Mouse (Mus musculus) forebrain, embryonic 10.5 days (tissue): ENCODE measurements at regions not wholly inside any gene's neighbourhood (a gene's known extent, or its start where the extent isn't known, plus 50 kb on each side); places are given as distances from the start of the nearest gene placed in this dataset.
"Not testable (repeated sequence)": the region's sequence is repeated elsewhere in the genome, so short reads cannot be mapped to it uniquely, and the experiment has no call there.

ENCODE experiments used
- DNase-seq: peaks from one replicate; pipeline ENCODE4 v3.0.0-alpha.2; 2017; ENCODE audit warnings: low spot score; ENCODE audit errors: extremely low spot score
- H3K27ac ChIP-seq: fragments of 300-500 bp; sonication (generic); 2 replicates; pipeline ENCODE4 v1.5.1; 2016; ENCODE audit warnings: mild to moderate bottlenecking
- H3K27me3 ChIP-seq: fragments of 300-500 bp; sonication (generic); 2 replicates; pipeline ENCODE4 v1.6.1; 2016; ENCODE audit warnings: mild to moderate bottlenecking; ENCODE audit not compliant: poor library complexity, severe bottlenecking
- H3K36me3 ChIP-seq: fragments of 300-500 bp; sonication (generic); replicated peaks from 2 replicates; pipeline ENCODE4 v1.6.1; 2016; ENCODE audit warnings: mild to moderate bottlenecking, moderate library complexity
- H3K4me1 ChIP-seq: fragments of 300-500 bp; sonication (generic); 2 replicates; pipeline ENCODE4 v1.6.1; 2016
- H3K4me3 ChIP-seq: fragments of 300-500 bp; sonication (generic); 2 replicates; pipeline ENCODE4 v1.5.1; 2016; ENCODE audit warnings: mild to moderate bottlenecking, moderate library complexity
- H3K9me3 ChIP-seq: fragments of 300-500 bp; sonication (generic); 2 replicates; pipeline ENCODE4 v1.6.1; 2016; ENCODE audit warnings: mild to moderate bottlenecking, moderate library complexity
- WGBS: fragments of 180-500 bp; shearing (Covaris S2); methylation state at CpG from one replicate; pipeline ENCODE4 v1.1.7; 2016; 5-methylcytosine and 5-hydroxymethylcytosine counted together

- Histone ChIP-seq H3K9me3 (no peaks in the 10 kb centered on the region), H3K36me3 (no peaks in the 10 kb centered on the region), H3K27ac (no peak overlapping the region), H3K4me3 (no peak overlapping the region), H3K27me3 (no peaks in the 10 kb centered on the region), H3K4me1 (no peaks in the 10 kb centered on the region)
- 85% methylated on average over 1 of the region's 1 CpGs for WGBS
- DNase-seq = no peak
Measured at GRCm38 (mm10) chr4:7312160-7312559, 926.7 kb downstream of the Car8 start.

- Histone ChIP-seq H3K4me1 (no peaks in the 10 kb centered on the region), H3K9me3 (no peaks in the 10 kb centered on the region), H3K27ac (no peak overlapping the region), H3K36me3 (no peaks in the 10 kb centered on the region), H3K4me3 (no peak overlapping the region), H3K27me3 (no peaks in the 10 kb centered on the region)
- DNase-seq = no peak
- WGBS = 94% methylated on average over 4 of the region's 4 CpGs
Measured at GRCm38 (mm10) chr4:7269047-7269446, 969.8 kb downstream of the Car8 start.

- no peak for DNase-seq
Measured at GRCm38 (mm10) chr4:7256486-7256885, 982.4 kb downstream of the Car8 start.

GRCm38 (mm10) chr4:7253616-7254015, 985.2 kb downstream of the Car8 start:
- DNase-seq = no peak

More at GRCm38 (mm10) chr4:7256486-7256885, 982.4 kb downstream of the Car8 start:
- Histone ChIP-seq H3K9me3 (no peaks in the 10 kb centered on the region), H3K27me3 (no peaks in the 10 kb centered on the region), H3K4me3 (no peak overlapping the region), H3K27ac (no peak overlapping the region), H3K36me3 (no peaks in the 10 kb centered on the region), H3K4me1 (no peaks in the 10 kb centered on the region)
- WGBS = 75% methylated on average over 2 of the region's 2 CpGs

GRCm38 (mm10) chr4:7251641-7252040, 987.2 kb downstream of the Car8 start:
- Histone ChIP-seq H3K27ac (no peak overlapping the region), H3K27me3 (no peaks in the 10 kb centered on the region), H3K9me3 (no peaks in the 10 kb centered on the region), H3K36me3 (no peaks in the 10 kb centered on the region), H3K4me3 (no peak overlapping the region), H3K4me1 (peaks cover 9% of the 10 kb centered on the region)
- WGBS = 81% methylated on average over 2 of the region's 2 CpGs
- DNase-seq = no peak

More at GRCm38 (mm10) chr4:7253616-7254015, 985.2 kb downstream of the Car8 start:
- Histone ChIP-seq H3K36me3 (no peaks in the 10 kb centered on the region), H3K9me3 (no peaks in the 10 kb centered on the region), H3K27ac (no peak overlapping the region), H3K4me3 (no peak overlapping the region), H3K4me1 (no peaks in the 10 kb centered on the region), H3K27me3 (no peaks in the 10 kb centered on the region)
- WGBS = 86% methylated on average over 2 of the region's 2 CpGs

GRCm38 (mm10) chr4:7247816-7248215, 991.0 kb downstream of the Car8 start:
- no peaks in the 10 kb centered on the region for H3K27me3 ChIP-seq
- no peak overlapping the region for H3K27ac ChIP-seq
- H3K4me3 ChIP-seq = no peak overlapping the region
- H3K36me3 ChIP-seq = no peaks in the 10 kb centered on the region
- no peaks in the 10 kb centered on the region for H3K9me3 ChIP-seq
- DNase-seq = no peak
- 57% methylated on average over 4 of the region's 4 CpGs for WGBS
- H3K4me1 ChIP-seq = peaks cover 9% of the 10 kb centered on the region

GRCm38 (mm10) chr4:7247244-7247643, 991.6 kb downstream of the Car8 start:
- DNase-seq = no peak

GRCm38 (mm10) chr4:7246828-7247227, 992.0 kb downstream of the Car8 start:
- 66% methylated on average over 4 of the region's 4 CpGs for WGBS
- Histone ChIP-seq H3K27ac (no peak overlapping the region), H3K4me1 (peaks cover 9% of the 10 kb centered on the region), H3K27me3 (no peaks in the 10 kb centered on the region), H3K9me3 (no peaks in the 10 kb centered on the region), H3K36me3 (no peaks in the 10 kb centered on the region), H3K4me3 (no peak overlapping the region)
- DNase-seq = no peak

More at GRCm38 (mm10) chr4:7247244-7247643, 991.6 kb downstream of the Car8 start:
- Histone ChIP-seq H3K9me3 (no peaks in the 10 kb centered on the region), H3K4me3 (no peak overlapping the region), H3K36me3 (no peaks in the 10 kb centered on the region), H3K4me1 (peaks cover 9% of the 10 kb centered on the region), H3K27ac (no peak overlapping the region), H3K27me3 (no peaks in the 10 kb centered on the region)
- WGBS = 37% methylated on average over 4 of the region's 4 CpGs

- Histone ChIP-seq H3K27ac (no peak overlapping the region), H3K4me1 (peaks cover 9% of the 10 kb centered on the region), H3K36me3 (no peaks in the 10 kb centered on the region), H3K27me3 (no peaks in the 10 kb centered on the region), H3K4me3 (no peak overlapping the region), H3K9me3 (no peaks in the 10 kb centered on the region)
- 97% methylated on average over 2 of the region's 2 CpGs for WGBS
- DNase-seq = no peak
Measured at GRCm38 (mm10) chr4:7245653-7246052, 993.2 kb downstream of the Car8 start.

GRCm38 (mm10) chr4:7237848-7238247, 1001.0 kb downstream of the Car8 start:
- WGBS = 88% methylated on average over 3 of the region's 3 CpGs

GRCm38 (mm10) chr4:7234537-7234936, 1004.3 kb downstream of the Car8 start:
- H3K27me3 ChIP-seq, DNase-seq, H3K4me1 ChIP-seq, H3K36me3 ChIP-seq, H3K27ac ChIP-seq, H3K4me3 ChIP-seq: not testable (repeated sequence)
- H3K9me3 ChIP-seq = peaks cover 50% of the 10 kb centered on the region
- 96% methylated on average over 6 of the region's 6 CpGs for WGBS

More at GRCm38 (mm10) chr4:7237848-7238247, 1001.0 kb downstream of the Car8 start:
- H3K27me3 ChIP-seq = no peaks in the 10 kb centered on the region
- no peaks in the 10 kb centered on the region for H3K36me3 ChIP-seq
- no peaks in the 10 kb centered on the region for H3K4me1 ChIP-seq
- no peak overlapping the region for H3K27ac ChIP-seq
- H3K4me3 ChIP-seq = no peak overlapping the region
- DNase-seq = no peak
- H3K9me3 ChIP-seq = peaks cover 39% of the 10 kb centered on the region

- no peaks in the 10 kb centered on the region for H3K4me1 ChIP-seq
- H3K9me3 ChIP-seq = peaks cover 22% of the 10 kb centered on the region
- no peaks in the 10 kb centered on the region for H3K36me3 ChIP-seq
- no peak overlapping the region for H3K4me3 ChIP-seq
- 81% methylated on average over 2 of the region's 2 CpGs for WGBS
- H3K27ac ChIP-seq = no peak overlapping the region
- no peak for DNase-seq
- H3K27me3 ChIP-seq = no peaks in the 10 kb centered on the region
Measured at GRCm38 (mm10) chr4:7228980-7229379, 1009.9 kb downstream of the Car8 start.

GRCm38 (mm10) chr4:7222922-7223321, 1015.9 kb downstream of the Car8 start:
- 91% methylated on average over 3 of the region's 3 CpGs for WGBS
- Histone ChIP-seq H3K36me3 (no peaks in the 10 kb centered on the region), H3K4me1 (no peaks in the 10 kb centered on the region), H3K4me3 (no peak overlapping the region), H3K27ac (no peak overlapping the region), H3K9me3 (no peaks in the 10 kb centered on the region), H3K27me3 (no peaks in the 10 kb centered on the region)
- DNase-seq = no peak

- Histone ChIP-seq H3K36me3 (no peaks in the 10 kb centered on the region), H3K4me3 (no peak overlapping the region), H3K27ac (no peak overlapping the region), H3K4me1 (no peaks in the 10 kb centered on the region), H3K9me3 (no peaks in the 10 kb centered on the region), H3K27me3 (no peaks in the 10 kb centered on the region)
- no peak for DNase-seq
Measured at GRCm38 (mm10) chr4:7220426-7220825, 1018.4 kb downstream of the Car8 start.
